Mouse (Mus musculus) mouse trophoblast stem cell (cell line): ENCODE measurements around the gene Olfr705.
"Not testable (repeated sequence)": the region's sequence is repeated elsewhere in the genome, so short reads cannot be mapped to it uniquely, and the experiment has no call there.

Experiments used
- in situ Hi-C, 2 experiments: fragments of 300-500 bp; cut with MseI, MboI; formaldehyde crosslinking; loops; 2 replicates in 1 of 2; 3 replicates in 1 of 2; pipeline ENCODE4 v1.15.1; 2025

Olfr705 gene

GRCm38 (mm10) chr7:106876791-106877190 is at the start of gene Olfr705:
Gene Olfr705, minus strand, starts transcription at chr7:106876891.
- in situ Hi-C loops = no loop called here

- in situ Hi-C loops = not testable (repeated sequence)
Measured at GRCm38 (mm10) chr7:106920961-106921360, 44.3 kb upstream of the Olfr705 start.

- in situ Hi-C loops = no loop called here
Measured at GRCm38 (mm10) chr7:106907676-106908075, 31.0 kb upstream of the Olfr705 start, which contains the start of gene Olfr1532-ps1. Gene Olfr1532-ps1, plus strand, starts transcription at chr7:106908001.

GRCm38 (mm10) chr7:106901141-106901540 is 24.4 kb upstream of the Olfr705 start, which contains the start of gene Olfr707:
Gene Olfr707, minus strand, starts transcription at chr7:106901241.
- in situ Hi-C loops = not testable (repeated sequence)

GRCm38 (mm10) chr7:106888062-106888461 is 11.4 kb upstream of the Olfr705 start, which contains the start of gene Olfr706:
Gene Olfr706, minus strand, starts transcription at chr7:106888162.
- in situ Hi-C loops = no loop called here

GRCm38 (mm10) chr7:106862885-106863284 is 13.8 kb downstream of the Olfr705 start, which contains the start of gene Olfr704:
Gene Olfr704, plus strand, starts transcription at chr7:106863185.
- in situ Hi-C loops = no loop called here

GRCm38 (mm10) chr7:106843060-106843459 is 33.6 kb downstream of the Olfr705 start, which contains the start of gene Olfr703:
Gene Olfr703, plus strand, starts transcription at chr7:106843360.
- in situ Hi-C loops = no loop called here

GRCm38 (mm10) chr7:106833793-106834192 is 42.9 kb downstream of the Olfr705 start, which contains the start of gene Olfr702:
Gene Olfr702, minus strand, starts transcription at chr7:106833893.
- in situ Hi-C loops = no loop called here
